Mouse (Mus musculus) adrenal gland (tissue): ENCODE measurements around the gene Prr12.

Source experiments
- intact Hi-C: fragments of 180-260 bp; cut with DNase I; formaldehyde crosslinking; loops from one replicate; pipeline ENCODE4 v1.15.1; 2025

The Prr12 gene

GRCm38 (mm10) chr7:45053117-45053930 lies 643 bp upstream of the Prr12 start:
- intact Hi-C loops, result loop anchor here (5.0 kb wide), 1 partner anchor 36 kb away; the partner anchor contains the start of genes Rras and Scaf1

- intact Hi-C loops, result loop anchor here (5.0 kb wide), 1 partner anchor 35 kb away; the partner anchor contains the start of genes Rras and Scaf1
Observed at GRCm38 (mm10) chr7:45052181-45052861, 360 bp downstream of the Prr12 start.

GRCm38 (mm10) chr7:45051601-45051974 lies 1.1 kb downstream of the Prr12 start:
- intact Hi-C loops, result loop anchor here (5.0 kb wide), 1 partner anchor 34 kb away; the partner anchor contains the start of genes Rras and Scaf1

DNA sequence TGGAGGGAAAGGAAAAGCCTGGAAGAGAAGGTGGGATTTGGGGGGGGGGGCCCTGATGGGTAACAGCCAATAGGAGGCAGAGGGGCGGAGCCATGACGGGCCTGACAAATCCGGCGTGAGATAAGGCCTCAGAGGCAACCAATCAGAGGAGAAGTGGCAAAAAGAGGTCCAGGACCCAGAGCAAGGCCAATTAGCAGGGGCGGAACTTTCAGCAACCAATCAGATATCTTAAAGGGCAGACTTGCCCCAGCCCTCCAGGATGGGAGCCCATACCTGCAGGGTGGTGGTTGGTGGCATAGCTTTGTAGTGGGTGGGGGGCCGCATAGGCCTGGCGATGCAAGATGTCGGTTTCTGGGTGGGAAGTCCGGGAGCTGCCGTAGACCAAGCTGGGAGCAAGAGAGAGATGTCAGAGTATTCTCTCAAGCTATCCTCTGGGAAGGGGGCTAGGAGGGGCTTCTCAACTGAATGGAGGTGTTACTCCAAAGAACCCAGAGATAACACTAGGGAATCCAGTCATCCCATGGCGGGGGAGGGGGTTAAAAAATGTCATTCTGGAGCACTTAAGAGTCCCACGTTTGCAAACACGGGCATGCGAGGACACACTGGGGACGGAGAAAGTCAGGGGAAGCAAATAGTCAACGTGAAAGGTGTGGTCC lies 1.6 kb downstream of the Prr12 start:
- intact Hi-C loops, result loop anchor here (5.0 kb wide), 1 partner anchor 34 kb away; the partner anchor contains the start of genes Rras and Scaf1

- intact Hi-C loops, result no loop called here
Observed at GRCm38 (mm10) chr7:45048923-45049657, 3.6 kb downstream of the Prr12 start.

DNA sequence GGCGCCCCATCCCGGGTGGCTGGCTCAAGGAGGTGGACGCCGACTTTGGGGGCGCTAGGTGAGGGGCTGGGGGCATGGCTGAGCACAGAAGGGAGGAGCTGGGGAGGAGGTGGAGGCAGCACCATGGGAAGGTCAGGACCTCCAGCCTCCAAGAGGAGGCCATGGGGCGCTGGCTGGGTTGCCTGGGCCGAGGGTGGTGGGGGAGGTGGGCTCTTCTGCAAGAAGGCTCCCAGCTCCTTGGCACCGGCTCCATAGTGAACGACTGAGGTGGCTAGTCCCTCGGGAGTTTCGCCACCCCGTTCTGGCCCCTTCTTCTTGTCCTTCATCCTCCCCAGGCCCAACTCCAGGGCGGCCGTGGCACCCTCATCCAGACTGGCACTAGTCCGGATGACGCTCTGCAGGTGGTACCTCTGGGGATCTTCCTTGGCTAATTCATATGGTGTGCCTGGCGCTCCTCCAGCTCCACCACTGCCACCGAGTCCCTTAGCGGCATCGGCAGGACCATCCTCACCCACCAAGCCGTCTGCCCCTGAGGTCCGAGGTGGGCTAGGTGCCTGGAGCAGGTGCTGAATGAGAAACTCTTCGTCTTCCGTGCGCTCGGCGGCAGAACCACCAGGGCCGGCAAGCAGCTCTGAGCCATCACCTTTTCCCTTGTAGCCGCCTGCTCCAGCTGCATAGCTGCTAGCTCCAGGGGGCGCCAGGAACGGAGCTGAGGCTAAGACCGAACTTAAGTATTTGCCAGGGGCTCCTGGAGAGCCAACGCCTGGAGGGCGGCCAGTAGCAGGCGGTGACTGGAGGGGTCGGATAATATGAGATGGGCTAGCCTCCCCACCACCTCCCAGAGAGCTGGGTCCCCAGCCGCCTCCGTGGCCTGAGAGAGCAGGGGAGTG lies 4.4 kb downstream of the Prr12 start:
- intact Hi-C loops, result no loop called here

GRCm38 (mm10) chr7:45047491-45047890 lies 5.2 kb downstream of the Prr12 start:
- intact Hi-C loops, result no loop called here

DNA sequence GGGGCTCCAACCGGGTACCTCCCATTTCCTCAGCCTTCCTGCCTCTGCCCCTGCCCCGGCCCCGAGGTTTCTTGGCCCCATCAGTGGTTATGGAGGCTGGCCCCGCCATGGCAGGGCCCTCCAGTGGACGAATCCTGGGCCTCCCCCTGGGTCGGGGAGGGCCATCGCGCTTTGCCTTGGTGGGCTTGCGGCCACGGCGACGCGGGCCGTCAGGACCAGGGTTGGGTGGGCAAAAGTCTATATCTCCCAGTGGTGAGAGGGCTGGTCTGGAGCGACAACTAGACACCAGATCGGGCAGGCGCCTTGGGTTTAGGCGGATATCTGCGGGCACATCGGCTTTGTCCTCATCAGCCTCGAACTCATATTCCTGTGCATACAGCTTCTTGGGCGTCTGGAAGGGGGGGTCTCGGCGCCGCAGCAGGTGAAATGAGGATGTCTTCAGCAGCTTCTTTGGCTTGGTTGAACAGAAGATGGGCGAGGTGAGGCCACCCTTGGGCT lies 5.8 kb downstream of the Prr12 start:
- intact Hi-C loops, result no loop called here

DNA sequence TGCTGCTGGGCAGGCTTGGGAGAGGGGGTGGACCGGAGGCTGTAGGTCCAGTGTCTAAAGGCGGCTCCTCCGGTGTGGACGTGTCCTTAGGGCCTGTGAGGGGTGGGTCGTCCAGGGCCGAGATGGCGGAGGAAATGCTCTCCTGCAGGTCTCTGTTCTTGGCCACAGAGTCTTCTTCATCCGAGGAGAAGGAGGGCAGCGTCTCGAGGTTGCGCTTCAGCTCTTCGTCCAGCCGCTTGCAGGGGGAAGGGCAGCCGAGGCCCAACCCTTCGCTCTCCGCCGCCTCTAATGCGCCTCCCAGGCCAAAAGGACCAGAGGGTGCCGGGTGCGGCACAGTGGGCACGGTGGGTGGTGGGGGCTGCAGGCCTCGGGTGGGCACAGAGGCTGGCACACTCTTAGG lies 6.9 kb downstream of the Prr12 start:
- intact Hi-C loops, result no loop called here

- intact Hi-C loops, result no loop called here
Observed at GRCm38 (mm10) chr7:45043307-45043706, 9.4 kb downstream of the Prr12 start.

- intact Hi-C loops, result no loop called here
Observed at GRCm38 (mm10) chr7:45040851-45041250, 11.8 kb downstream of the Prr12 start.

DNA sequence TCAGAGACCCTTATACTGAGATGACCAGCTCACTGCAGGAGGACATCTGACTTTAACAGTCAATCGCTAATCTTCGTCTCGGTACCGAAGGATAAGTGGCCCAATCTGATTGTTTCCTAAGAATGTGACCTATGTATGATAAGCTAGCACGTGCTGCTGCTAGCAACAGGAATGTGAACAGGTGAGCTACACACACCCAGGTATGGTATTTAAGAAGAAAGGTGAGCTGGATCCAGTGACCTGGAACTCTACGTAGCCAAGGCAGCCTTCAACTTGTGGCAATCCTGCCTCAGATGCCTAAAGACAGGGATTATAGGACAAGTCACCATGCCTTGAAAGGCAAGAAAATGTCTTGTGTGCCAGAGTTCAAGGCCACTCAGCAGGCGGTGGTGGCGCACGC lies 14.3 kb downstream of the Prr12 start:
- intact Hi-C loops, result loop anchor here (5.0 kb wide), 1 partner anchor 34 kb away; no protein-coding TSS in a partner anchor

DNA sequence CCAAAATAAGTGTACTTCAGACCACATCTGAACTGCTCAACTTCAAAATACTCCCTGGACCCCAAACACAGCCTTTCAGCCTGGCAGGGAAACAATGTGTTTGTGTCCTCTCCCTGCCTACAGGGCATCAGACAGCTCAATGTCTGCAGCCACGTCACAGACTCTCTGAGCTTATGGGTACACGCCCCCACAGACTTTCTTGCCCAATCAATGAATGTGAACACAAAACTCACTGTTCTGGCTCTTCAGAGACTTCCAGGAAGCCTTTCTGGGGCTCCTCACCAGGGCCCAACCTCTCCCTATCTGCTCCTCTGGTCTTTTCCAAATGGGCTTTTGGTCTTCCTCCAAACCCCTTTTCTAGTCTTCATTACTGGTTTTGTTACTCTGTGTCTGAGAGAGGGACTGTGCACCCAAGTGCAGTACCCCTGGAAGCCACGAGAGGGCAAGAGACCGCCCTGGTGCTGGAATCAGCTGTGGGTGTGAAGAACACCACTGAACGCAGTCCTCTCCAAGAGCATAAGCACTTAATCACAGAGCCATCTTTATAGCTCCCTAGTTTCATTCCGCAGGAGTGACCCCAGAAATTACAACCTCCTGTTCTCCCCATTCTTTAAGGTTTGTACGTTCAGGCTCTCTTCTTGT lies 14.8 kb downstream of the Prr12 start:
- intact Hi-C loops, result loop anchor here (5.0 kb wide), 1 partner anchor 34 kb away; no protein-coding TSS in a partner anchor

GRCm38 (mm10) chr7:45036702-45037101 lies 16.0 kb downstream of the Prr12 start:
- intact Hi-C loops, result loop anchor here (5.0 kb wide), 1 partner anchor 36 kb away; no protein-coding TSS in a partner anchor

DNA sequence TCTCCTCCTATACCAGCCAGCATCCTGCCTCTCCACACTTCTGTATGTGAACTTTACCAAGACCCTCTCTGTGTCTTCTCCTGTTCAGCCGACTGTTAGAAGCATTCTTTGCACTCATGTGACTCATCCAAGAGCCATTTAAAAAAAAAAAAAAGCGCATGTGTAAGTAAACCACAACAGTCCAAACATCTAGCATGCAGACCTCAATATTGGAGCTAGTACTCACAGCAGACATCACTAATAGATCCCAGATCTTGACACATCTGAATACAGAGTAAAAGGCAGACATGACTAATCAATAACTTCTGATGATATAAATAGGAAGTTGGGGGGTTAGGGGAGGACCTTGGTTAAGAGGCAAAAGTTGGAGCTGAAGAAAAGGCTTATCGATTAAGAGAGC lies 17.1 kb downstream of the Prr12 start:
- intact Hi-C loops, result loop anchor here (5.0 kb wide), 1 partner anchor 37 kb away; no protein-coding TSS in a partner anchor

DNA sequence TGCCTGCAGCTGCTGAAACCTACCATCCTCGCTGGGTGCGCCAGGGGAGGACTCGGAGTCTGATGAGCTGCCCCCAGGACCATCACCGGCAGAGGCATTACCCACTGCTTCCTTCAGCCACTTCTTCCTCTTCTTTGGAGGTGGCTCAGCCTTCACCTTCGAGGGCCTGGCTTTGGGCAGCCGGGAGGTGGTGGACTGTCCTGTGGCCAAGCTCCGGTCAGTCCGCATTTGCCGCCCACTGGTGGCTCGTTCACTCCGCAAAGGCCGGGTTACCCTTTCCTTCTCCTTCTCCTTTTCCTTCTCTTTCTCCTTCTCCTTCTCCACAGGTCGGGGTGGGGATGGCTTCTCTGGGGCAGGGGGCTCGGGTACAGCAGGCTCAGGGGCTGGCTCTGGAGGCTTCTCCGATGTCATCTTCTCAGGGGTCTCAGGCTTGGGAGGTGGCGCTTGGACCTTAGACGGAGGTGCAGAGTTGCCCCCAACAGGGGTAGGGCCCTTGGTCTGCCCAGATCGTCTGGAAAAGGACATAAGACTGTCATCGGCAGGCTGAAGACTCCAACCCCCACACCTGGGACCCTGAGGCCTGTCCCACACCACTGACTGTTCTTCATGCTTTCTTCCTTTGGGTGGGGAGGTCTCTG lies 18.8 kb downstream of the Prr12 start:
- intact Hi-C loops, result no loop called here

DNA sequence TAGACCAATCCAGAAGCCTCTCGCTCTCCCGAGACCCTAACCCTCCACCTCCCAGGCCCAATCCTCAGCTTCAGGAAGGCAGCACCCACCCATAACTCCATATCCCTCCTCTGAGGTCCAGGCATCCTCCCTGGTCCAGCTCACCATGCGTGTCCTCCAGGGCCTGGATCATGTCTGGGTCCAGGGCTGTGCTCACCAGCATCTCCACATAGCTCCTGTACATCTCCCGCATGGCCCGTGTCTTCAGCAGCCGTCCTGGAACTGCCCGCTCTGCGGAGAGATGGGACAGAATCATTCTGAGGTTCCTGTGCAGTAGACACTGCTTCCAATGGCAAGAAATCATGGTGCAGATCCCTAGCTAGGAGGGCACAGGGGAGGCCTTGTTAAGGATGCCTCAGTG lies 21.8 kb downstream of the Prr12 start:
- intact Hi-C loops, result no loop called here

DNA sequence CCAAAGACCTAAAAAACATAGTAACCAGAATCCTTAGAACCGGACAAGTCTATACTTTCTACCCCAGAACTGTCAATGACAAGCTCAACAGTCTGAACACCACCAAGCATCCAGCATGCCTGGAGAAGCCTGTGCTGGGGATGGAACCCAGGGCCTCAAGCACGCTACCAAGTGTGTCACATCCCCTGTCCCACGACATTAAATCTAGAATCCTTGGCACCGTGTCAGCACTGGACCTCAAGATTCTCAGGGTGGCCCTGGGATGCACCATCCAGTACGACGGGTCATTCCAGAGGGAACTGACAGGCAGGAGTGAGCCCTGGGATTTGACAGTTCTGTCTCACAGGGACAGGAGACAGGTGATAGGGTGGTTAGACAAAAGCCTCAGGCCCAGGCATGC lies 22.7 kb downstream of the Prr12 start:
- intact Hi-C loops, result no loop called here

DNA sequence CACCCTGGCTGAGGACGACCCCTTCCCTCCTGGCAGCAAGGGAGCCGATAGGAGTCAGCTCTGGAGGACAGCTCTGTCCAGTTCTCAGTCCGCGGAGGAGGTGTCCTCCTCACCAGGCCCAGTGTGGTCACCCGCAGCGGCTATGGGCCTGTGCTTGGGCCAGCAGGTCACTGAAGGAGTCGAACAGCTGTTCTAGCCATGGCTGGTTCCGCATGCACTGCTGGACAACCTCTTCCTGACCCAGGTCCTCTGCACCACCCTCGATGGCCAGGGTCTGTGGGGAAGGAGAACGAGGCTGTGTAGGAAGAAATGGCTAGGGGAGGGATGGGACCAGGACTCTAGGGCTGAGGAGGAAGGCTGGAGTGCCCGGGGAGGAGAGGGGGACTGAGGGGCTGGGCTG lies 24.3 kb downstream of the Prr12 start:
- intact Hi-C loops, result no loop called here
